Mouse (Mus musculus): ENCODE data around the gene Procr. TPM values are rescaled to one million over a fixed set of nuclear protein-coding genes. Genes with fewer than 3 reads are reported as not detected.

Gene Procr
- total RNA-seq, 2 experiments from 2014 or later, result 11.7 to 11.9 TPM

GRCm38 (mm10) chr2:155804053-155804452, 53.1 kb downstream of the Procr start:
- no peak for DNase-seq

Other genes starting within 250 kb of the Procr start
- 10 to 100 TPM; 28.4 to 33.4 TPM for gene Acss2, start 233.2 kb upstream of the Procr start, total RNA-seq (2021)
- gene Ggt7, start 232.9 kb upstream of the Procr start, total RNA-seq (2021), result 1 to 10 TPM; 1.0 to 1.1 TPM
- gene Gss, start 158.3 kb upstream of the Procr start, total RNA-seq (2021), result 10 to 100 TPM in 1 of 2 experiments, 1 to 10 TPM in 1; 9.2 to 10.4 TPM
- 1 to 10 TPM; 1.3 to 2.3 TPM for gene Myh7b, start 139.9 kb upstream of the Procr start, total RNA-seq (2021)
- gene Trpc4ap, start 58.7 kb upstream of the Procr start, total RNA-seq (2021), result 10 to 100 TPM; 83.4 to 94.8 TPM
- 1 to 10 TPM; 7.2 to 9.0 TPM for gene Edem2, start 21.6 kb upstream of the Procr start, total RNA-seq (2021)
- gene Gm17581, start 15.3 kb upstream of the Procr start, total RNA-seq (2021), result not detected
- under 1 TPM in 1 of 2 experiments, not detected in 1; 0.11 TPM for gene Mmp24, start 24.2 kb downstream of the Procr start, total RNA-seq (2021)
- gene BC029722, start 68.3 kb downstream of the Procr start, total RNA-seq (2021), result 10 to 100 TPM; 14.3 to 16.9 TPM
- 10 to 100 TPM; 58.0 to 63.8 TPM for gene Eif6, start 75.8 kb downstream of the Procr start, total RNA-seq (2021)
- not detected for gene Fam83c, start 83.7 kb downstream of the Procr start, total RNA-seq (2021)
- 100 to 1,000 TPM in 1 of 2 experiments, 10 to 100 TPM in 1; 92.3 to 108 TPM for gene Uqcc1, start 179.2 kb downstream of the Procr start, total RNA-seq (2021)
- not detected for gene Gm15557, start 189.6 kb downstream of the Procr start, total RNA-seq (2021)
- under 1 TPM in 1 of 2 experiments, not detected in 1; 0.14 TPM for gene Gdf5, start 194.2 kb downstream of the Procr start, total RNA-seq (2021)
- gene Cep250, start 205.3 kb downstream of the Procr start, total RNA-seq (2021), result 10 to 100 TPM in 1 of 2 experiments, 1 to 10 TPM in 1; 7.8 to 11.7 TPM

Measured in gastrocnemius, postnatal 10 days (tissue).